Mouse (Mus musculus) bone marrow macrophage, adult 2 months (primary cell): ENCODE measurements around the gene Nprl3.

Experiments
- CTCF ChIP-seq: IDR thresholded peaks from 2 replicates; pipeline ENCODE4 v1.5.1; 2012; ENCODE audit warnings: low read depth, mild to moderate bottlenecking, low read length, moderate library complexity
- POLR2A ChIP-seq: IDR thresholded peaks from 2 replicates; pipeline ENCODE4 v1.6.1; 2012; ENCODE audit warnings: mild to moderate bottlenecking, low read depth, low read length, borderline replicate concordance

GRCm38 (mm10) chr11:32265117-32265738 is 2.3 kb downstream of the Nprl3 start:
- TF ChIP-seq POLR2A: no peak
- TF ChIP-seq CTCF: no peak
